Mouse (Mus musculus) left cerebral cortex, adult 2 months (tissue): ENCODE results near the gene Gm20532. TPM values are rescaled to one million over a fixed set of nuclear protein-coding genes. Genes with fewer than 3 reads are reported as not detected.
A peak's percentile ranks its signal among the peaks of the same experiment; 100 is the strongest.

Experiments used
- DNase-seq, 2 experiments: peaks; one replicate each; pipeline ENCODE4 v3.0.0; 2021 to 2022; ENCODE audit warnings: low spot score in 2 of 2, mixed read lengths in 1 of 2; ENCODE audit errors: extremely low spot score in 1 of 2
- H3K27ac ChIP-seq: fragments of 200-600 bp; 2 replicates; pipeline ENCODE4 v1.8.1; 2022
- H3K4me3 ChIP-seq: fragments of 200-600 bp; 2 replicates; pipeline ENCODE4 v1.8.1; 2022
- CTCF ChIP-seq: fragments of 200-600 bp; IDR thresholded peaks from 2 replicates; pipeline ENCODE4 v1.8.1; 2022; ENCODE audit warnings: antibody characterized with exemption, mild to moderate bottlenecking, moderate library complexity
- intact Hi-C: fragments of 180-260 bp; cut with DNase I; formaldehyde crosslinking; loops from one replicate; pipeline ENCODE4 v1.15.1; 2025
- total RNA-seq, 2 experiments: library from RNA; stranded (reverse); gene quantifications; 2 replicates each; pipeline ENCODE4 v1.2.3; 2021

The Gm20532 gene
- total RNA-seq, 2 experiments from 2014 or later: not detected

DNA sequence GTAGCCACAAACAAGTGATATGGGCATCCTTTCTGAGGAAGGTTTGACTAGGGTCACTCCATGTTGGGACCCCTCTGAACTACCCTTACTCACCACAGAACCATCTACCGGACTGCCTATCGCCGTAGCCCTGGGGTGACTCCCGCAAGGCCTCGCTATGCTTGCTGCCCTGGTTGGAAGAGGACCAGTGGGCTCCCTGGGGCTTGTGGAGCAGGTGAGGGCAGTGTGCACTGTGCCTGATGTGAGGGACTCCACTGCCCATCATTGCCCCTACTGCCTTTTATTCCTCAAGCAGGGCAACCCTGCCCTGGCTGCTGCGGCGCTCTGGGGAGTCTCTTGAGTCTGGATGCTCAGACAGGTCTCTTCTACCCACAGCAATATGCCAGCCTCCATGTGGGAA is 3.8 kb downstream of the Gm20532 start:
- intact Hi-C loops: no loop called here
- Histone ChIP-seq H3K4me3 (no peak overlapping the region; the same call in 1 of the 2 replicates), H3K27ac (no peak overlapping the region)
- no peak for DNase-seq
- TF ChIP-seq CTCF: no peak

DNA sequence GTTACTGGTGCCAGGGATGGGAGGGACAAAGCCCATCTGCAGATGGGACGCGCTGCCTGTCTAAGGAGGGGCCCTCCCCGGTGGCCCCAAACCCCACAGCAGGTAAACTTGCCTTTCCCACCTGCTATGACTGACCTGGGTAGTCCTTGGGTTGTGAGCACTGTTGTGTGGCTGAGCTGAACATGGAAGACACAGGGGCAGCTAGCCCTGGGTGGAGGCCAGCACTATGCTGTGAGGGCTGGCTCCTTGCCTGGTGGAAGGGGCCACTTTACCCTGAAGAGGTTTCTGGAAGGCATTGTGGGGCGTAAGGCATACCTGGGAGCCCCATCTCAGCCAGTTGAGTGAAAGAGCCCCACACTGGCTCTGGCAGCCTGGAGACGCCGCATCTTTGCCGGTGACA is 4.5 kb downstream of the Gm20532 start:
- intact Hi-C loops: no loop called here
- TF ChIP-seq CTCF: no peak
- Histone ChIP-seq H3K4me3 (no peak overlapping the region), H3K27ac (no peak overlapping the region)
- DNase-seq: no peak

DNA sequence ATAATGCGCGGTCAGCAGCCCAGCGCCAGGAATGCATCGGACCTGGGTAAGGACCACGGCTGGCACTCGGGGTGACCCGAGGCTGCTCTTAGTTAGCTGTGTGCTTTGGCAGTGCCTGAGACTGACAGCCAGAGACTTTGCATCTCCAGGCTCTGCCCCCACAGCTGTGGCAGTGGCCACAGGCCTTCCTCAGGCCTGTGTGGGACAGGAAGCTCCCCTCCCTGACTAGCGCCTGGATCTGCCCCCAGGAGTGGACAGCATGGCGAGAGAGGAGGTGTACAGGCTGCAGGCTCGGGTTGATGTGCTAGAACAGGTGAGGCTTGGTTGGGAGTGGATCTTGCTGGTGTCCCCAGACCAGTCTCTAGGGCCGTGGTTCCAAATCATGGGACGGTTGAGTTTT is 5.0 kb downstream of the Gm20532 start:
- no peak for TF ChIP-seq CTCF
- H3K4me3 ChIP-seq: no peak overlapping the region
- no peak overlapping the region for H3K27ac ChIP-seq
- intact Hi-C loops: no loop called here
- no peak for DNase-seq

DNA sequence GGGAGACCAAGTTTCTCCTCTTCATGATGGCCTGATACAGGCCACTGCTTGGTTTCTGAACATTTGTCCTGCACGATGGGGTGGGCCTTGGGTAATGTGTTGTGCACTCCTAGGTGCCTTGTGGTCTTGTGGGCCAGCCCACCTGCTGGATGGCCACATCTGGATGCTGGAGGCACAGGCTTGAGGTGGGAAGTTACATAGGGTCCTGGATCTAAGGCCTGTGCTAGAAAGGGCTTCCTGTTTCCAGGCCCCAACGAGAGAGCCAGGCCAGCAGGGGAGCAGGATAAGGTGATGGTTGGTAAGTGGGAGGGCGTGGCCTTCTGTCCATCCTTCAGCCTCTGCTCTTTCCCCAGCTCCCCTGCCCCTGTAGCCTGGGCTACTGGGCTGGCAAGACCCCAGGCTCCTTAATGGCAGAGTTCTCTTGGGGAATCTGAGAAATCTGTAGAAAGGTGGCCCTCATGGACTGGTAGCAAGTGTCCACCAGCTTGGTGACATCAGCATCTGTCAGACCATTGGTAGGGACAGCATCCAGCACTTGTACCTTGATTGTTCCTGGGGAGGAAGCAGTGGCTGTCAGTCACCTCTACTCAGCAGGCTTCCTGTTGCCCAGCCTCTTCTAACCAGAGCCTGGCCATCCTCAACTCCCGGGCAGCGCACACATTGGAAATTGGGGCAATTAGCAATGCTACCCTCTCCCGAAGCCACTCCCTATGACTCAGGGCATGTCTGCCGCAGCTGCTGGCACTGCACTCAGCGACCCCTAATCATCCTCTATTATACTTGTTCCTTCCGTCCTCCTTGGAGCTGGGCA is 7.0 kb downstream of the Gm20532 start:
- no peak for DNase-seq
- Histone ChIP-seq H3K4me3 (no peak overlapping the region), H3K27ac (no peak overlapping the region)
- intact Hi-C loops: no loop called here
- TF ChIP-seq CTCF: no peak

DNA sequence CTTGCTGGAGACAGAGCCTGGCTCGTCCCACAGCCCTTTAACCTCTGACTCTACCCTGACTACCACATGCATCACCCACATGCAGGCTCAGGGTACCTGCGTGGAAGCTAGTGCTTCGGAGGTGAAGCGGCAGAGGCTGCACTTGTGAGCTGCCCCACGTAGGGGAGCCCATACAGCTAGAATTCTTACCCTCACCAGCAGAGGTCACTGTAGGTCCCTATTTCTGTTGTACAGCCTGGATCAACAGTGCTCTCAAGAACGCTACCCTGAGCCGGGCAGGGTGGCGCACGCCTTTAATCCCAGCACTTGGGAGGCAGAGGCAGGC is 7.5 kb downstream of the Gm20532 start:
- peak; percentile 59 for TF ChIP-seq CTCF
- Histone ChIP-seq H3K4me3 (no peak overlapping the region), H3K27ac (no peak overlapping the region)
- DNase-seq: peak; percentile 38 to 40
- intact Hi-C loops: no loop called here

DNA sequence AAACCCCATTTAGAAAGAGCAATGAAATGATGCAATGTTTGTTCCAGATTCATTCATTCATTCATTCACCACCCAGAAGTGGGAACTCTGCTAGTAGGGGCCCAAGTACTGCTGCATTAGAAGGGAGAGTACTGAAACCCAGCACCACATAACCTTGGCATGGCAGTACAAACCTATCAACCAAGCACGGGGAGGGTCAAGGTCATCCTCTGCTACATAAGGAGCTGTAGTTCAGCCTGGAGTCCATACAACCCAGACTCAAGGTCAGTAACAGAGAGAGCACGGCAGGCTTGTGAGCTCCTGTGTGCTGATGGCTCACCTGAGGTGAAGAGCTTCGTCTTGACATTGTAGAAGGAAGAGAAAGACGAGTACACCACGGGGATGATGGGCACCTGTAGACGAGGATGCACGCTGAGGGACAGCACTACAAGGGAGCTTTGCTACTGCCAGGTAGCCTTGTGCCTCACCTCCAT is 8.1 kb downstream of the Gm20532 start:
- H3K4me3 ChIP-seq: no peak overlapping the region
- DNase-seq: no peak
- intact Hi-C loops: no loop called here
- no peak for TF ChIP-seq CTCF
- H3K27ac ChIP-seq: no peak overlapping the region

DNA sequence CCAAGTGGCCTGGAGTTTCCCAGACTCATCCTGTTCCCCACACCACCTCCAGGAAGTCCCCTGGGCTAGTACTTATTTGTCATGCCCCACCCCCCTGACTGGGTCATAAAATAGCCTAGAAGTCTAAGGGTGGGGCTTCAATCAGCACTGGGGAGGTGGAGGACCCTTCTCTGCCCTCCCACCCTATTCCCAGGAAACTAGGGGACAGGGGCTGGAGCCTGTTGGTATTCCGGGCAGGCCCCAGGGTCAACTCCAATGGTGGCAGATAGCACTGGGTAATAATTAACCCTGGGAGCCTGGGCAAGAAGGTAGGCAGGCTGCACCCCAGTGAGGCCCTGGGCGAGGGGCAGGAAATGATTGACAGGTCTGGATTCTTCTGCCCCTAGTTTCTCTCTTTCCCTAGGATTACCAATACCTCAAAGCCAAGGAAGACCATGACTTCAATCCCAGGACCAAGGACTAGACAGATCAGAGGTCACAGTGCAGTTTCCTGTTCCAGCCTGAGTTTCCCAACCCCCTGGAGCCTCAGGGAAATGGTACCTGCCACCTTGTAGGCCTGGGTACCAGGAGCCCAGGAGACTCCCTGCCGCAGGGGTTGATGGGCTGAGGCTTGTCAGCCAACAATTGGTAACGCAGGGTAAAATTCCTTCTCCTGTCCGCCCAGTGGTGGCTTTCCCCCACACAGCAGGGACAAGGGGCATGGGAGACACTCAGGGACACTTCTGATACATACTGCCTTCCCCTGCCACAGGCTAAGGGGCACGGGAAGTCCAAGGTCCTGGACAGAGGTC is 8.7 kb downstream of the Gm20532 start:
- intact Hi-C loops: no loop called here
- TF ChIP-seq CTCF: no peak
- Histone ChIP-seq H3K4me3 (no peak overlapping the region), H3K27ac (no peak overlapping the region)
- DNase-seq: no peak

DNA sequence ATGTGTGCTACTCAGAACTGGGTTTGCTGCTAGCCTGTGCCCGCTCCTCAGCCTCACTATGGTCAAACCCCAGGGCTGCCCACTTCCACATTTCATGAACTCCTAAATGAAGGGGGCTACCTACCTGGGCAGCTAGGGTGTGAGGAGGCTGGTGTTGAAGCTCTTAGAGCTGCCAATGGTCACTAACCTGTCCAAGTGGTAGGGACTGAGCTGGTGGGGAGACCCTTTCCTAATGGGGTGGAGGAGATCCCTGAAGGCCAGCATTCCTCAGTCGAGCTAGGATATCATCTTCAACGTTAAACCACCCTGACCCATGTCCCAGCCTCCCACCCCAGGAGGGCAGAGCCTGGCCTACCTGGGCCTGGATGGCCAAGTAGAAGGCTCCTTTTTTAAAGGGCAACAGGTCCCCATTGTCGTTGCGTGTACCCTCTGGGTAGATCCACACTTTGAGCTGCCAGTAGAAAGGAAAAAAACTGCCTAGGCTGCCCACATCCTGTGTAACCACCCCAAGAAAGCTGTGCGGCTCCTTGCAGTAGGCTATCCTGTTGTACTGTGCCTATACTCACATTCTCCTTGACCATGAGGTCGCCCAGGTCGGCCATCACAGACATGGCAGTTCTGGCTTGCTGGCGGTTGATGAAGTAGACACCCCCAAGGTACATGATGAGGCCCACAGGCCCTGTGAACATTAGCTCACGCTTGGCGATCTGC is 9.4 kb downstream of the Gm20532 start:
- DNase-seq: no peak
- Histone ChIP-seq H3K27ac (no peak overlapping the region), H3K4me3 (no peak overlapping the region)
- intact Hi-C loops: no loop called here
- no peak for TF ChIP-seq CTCF

DNA sequence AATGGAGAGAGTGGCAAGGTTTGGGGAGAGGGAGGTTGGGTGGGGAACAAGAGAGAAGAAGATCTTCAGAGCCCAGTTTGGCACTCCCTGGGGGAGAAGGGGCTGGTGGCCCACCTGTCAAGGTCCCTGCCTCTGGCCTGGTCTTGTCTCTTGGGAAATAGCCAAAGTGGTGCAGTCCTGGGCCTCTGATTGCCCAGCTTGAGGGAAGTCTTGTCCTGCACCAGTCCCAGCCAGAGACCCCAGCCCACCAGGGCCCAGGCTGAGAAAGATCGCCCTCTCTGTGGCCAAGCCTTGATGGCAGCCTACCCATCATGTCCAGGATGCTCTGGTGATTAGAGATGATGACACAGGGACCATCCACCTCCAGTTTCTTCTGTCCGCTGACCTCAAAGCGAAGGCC is 10.5 kb downstream of the Gm20532 start:
- Histone ChIP-seq H3K27ac (no peak overlapping the region), H3K4me3 (no peak overlapping the region)
- no peak for TF ChIP-seq CTCF
- intact Hi-C loops: no loop called here
- no peak for DNase-seq

DNA sequence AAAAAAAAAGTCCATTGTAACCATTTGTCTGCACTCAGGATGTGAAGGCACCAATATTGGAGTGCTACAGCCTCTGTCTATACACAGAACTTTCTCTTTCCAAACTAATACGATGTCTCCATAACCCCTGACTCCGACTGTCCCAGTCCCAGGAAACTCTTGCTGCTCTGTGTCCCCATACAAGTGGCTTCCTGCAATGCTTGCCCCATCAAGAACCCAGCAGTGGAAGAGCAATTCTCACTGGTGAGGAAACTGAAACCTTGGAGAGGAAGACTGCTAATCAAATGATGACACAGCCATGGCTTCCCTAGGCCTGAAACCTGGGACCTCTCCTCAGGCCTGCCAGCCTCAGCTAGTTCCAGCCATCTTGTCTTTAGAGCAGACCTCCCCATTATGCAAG is 11.4 kb downstream of the Gm20532 start:
- DNase-seq: no peak
- Histone ChIP-seq H3K27ac (no peak overlapping the region), H3K4me3 (no peak overlapping the region)
- intact Hi-C loops: no loop called here
- no peak for TF ChIP-seq CTCF

DNA sequence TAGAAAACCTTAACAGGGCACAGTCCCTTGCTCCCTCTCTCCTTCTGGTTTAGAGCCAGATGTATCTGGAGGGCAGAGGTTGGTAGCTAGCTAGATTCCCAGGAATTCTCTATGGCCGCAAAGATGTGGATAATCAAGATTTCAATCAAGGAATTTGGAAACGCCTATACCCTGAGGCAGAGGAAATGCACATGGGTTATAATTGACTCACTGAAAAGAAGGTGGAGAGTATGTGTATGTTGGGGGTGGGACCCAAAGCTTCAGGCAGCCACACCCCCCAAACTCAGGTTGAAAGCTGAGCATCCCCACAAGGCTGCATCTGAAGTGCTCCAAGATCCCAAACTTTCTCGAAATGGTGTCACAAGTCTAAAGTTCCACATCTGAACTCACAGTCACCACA is 12.0 kb downstream of the Gm20532 start:
- intact Hi-C loops: no loop called here
- H3K4me3 ChIP-seq: no peak overlapping the region
- no peak for TF ChIP-seq CTCF
- no peak overlapping the region for H3K27ac ChIP-seq
- no peak for DNase-seq

DNA sequence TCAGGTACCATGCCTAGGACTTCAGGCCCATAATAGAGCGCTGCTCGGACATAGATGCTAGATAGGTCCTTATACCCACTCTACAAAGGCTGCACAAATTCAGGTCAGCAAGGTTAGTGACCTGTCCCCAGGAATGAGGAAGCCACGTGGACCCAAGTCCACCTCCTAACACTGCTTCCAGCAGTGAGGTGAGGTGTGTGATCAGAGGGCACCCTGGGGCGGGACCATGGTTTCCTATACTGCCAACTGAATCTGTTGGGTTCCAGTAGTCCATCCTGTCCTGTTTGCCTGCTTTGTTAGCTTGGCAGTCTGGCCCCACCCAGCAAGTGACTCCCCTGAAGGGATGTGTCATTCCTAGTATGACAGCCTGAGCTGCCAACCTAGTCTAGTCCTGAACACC is 13.5 kb downstream of the Gm20532 start:
- DNase-seq: no peak
- TF ChIP-seq CTCF: no peak
- intact Hi-C loops: no loop called here
- Histone ChIP-seq H3K27ac (no peak overlapping the region), H3K4me3 (no peak overlapping the region)
